Mouse (Mus musculus) induced T-regulatory cell, adult 2 months (primary cell): Measurements from ENCODE around the gene Tbc1d1.

Experiments
- DNase-seq: peaks from one replicate; pipeline ENCODE4 v3.0.0-alpha.2; 2012; ENCODE audit warnings: low read depth

Tbc1d1 gene

DNA sequence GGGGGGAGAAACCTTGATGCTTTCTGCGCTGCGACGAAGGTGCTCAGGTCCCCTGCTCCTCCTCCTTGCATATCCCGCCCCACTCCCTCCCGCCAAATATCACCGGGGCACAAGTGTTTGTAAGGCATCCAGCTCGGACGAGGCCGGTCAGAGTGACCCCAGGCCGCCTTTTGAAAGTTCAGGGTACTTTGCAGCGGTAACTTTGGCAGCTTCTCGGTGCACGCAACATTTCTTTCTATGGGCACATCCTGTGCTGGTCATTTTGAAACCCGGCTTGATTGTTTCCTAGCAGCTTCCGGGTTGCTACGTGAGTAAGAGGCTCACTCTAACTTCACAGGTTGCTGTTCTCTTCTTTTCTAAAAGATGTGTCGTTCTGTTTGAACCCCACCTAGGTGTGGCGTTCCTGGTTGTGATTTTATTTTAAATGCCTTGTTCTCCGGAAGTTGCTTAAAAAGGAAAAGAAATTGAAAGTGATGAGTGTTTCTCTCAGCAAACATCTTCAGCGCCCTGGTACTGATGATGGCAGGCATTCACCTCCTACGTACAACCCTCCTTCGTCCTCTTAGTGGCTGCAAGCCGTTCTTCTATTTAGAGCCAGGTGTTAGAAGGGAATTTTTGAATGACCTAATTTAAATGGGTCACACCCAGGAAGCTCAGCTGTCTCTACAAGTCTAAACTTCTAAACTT lies 4.7 kb downstream of the Tbc1d1 start:
- DNase-seq: peak; percentile 88

- peak; percentile 21 for DNase-seq
Observed at GRCm38 (mm10) chr5:64161917-64162316, 5.8 kb downstream of the Tbc1d1 start.

GRCm38 (mm10) chr5:64162582-64162981 lies 6.5 kb downstream of the Tbc1d1 start:
- DNase-seq: no peak

DNA sequence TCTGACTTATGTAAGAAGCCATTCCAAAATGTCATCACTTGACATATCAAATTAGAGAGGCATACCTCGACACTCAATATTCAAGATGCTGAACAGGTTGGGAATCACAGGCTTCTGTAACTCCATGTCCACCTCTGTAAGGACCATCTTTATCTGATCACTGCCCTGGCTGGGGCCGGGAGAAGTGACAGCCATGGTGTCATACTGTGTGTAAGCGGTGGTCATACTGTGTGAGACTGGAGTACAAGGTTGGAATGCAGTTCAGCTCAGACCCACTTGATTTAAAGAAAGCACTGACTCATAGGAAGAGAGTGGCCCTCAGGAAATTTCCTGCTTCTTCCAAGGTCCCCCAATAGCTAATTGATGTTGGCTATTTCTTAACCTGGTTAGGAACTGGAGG lies 8.3 kb downstream of the Tbc1d1 start:
- DNase-seq: no peak

DNA sequence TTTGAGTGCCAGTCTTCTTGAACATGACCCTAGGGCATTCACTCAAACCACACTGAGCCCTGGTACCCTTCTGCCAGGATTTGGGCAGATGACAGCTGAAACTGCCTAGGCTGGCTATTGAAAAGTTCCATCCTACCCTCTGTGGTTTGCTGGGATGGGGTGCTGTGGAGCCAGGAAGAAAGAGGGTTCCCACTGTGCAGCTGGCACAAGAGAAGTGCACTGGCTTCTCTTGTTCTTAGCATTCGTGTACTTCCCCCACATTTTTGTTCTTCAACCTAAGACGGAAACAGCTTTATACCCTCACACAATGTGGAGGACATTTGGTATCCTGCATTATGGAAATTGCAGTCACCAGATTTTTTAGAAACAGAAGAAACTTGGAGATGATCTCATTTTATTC lies 9.7 kb downstream of the Tbc1d1 start:
- DNase-seq: no peak

GRCm38 (mm10) chr5:64168990-64169540 lies 13.0 kb downstream of the Tbc1d1 start:
- no peak for DNase-seq

GRCm38 (mm10) chr5:64172884-64173283 lies 16.8 kb downstream of the Tbc1d1 start:
- DNase-seq: no peak

DNA sequence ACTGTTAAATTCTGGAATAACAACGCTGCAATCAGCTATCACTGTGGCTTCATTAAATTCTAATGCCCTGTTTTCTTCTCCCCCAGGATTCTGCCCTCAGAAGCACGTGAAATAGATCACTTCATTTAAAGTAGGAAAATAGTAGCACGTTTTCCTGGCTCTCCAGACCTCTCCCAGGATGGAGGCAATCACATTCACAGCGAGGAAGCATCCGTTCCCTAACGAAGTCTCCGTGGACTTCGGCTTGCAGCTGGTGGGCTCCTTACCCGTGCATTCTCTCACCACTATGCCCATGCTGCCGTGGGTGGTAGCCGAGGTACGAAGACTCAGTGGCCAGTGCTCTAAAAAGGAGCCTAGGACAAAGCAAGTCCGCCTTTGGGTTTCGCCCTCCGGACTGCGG lies 17.2 kb downstream of the Tbc1d1 start:
- no peak for DNase-seq

DNA sequence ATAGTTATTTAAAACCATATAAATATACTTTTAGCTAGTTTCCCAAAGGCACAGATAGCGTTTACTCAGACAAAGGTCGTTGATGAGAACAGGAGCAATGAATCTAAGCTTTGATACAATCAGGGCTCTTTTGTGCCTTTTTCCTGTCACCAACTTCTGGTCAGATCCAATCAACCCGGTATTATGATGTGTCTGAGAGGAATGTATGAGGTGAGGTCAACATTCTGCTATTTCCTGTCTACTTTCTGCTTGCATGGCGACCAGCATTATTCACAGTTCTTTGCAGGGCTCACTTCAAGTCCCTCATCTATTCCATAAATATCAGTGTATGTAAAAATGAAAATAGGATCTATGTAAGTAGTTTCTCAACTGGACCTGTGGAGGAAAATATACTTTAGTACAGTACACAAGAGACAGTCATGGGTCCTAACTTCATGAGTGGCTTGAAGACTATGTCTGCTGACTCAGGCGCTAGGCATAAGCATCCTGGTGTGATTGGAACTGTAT lies 18.4 kb downstream of the Tbc1d1 start:
- no peak for DNase-seq

- no peak for DNase-seq
Observed at GRCm38 (mm10) chr5:64180548-64180947, 24.4 kb downstream of the Tbc1d1 start.

DNA sequence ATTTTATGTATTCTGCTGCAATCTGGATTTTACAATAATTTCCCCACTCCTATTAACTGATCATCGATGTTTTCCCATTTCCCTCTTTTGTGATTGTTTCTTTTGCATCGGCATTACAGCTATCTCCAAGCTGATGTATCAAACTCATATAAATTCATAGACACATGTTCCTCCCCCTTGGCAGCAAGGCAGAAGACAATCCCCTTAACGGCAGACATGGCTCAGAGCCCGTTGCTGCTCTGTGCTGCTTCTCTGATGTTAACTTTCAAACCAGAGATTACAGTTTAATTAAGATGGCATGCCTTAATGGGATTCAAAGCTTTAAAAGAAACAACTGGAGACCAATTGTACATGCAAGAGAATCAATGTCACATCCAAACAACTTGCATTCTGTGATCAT lies 27.6 kb downstream of the Tbc1d1 start:
- DNase-seq: no peak

GRCm38 (mm10) chr5:64185257-64185656 lies 29.2 kb downstream of the Tbc1d1 start:
- no peak for DNase-seq

DNA sequence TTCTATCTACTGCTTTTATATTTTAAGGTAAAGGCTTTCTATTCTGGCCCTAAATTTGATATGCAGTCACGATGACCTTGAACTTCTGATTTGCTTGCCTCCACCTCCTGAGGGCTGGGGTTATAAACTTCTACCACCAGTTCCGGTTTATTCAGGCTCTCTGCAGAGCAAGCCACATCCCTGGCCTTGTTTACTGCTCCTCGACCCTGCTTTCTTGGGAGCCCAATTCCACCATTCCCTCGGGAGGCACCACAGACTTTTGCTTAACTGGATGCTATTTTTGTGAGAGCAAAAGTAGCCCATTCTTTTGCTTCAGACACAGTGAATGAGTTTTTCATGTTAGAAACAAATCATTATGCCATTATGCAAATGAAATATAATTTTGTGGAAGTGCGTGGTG lies 30.5 kb downstream of the Tbc1d1 start:
- no peak for DNase-seq

GRCm38 (mm10) chr5:64188083-64188648 lies 32.1 kb downstream of the Tbc1d1 start:
- DNase-seq: no peak

DNA sequence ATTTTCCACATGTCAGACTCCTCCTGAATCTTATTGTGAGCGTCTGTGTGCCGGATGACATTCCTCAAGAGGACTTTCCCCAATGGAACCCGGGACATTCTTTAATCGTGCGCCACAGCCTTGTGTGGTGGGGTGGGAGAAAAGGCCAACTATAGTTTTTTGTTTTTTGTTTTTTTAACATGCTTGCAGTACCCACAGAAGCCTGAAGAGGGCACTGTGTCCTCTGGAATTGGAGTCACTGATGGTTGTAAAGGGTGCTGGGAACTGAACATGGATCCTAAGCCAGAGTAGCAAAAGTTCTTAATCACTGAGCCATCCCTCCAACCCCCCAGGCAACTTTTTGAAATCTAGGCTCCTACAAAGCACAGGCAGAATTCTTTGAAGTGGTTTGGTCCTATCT lies 34.8 kb downstream of the Tbc1d1 start:
- DNase-seq: peak; percentile 11

- DNase-seq: no peak
Observed at GRCm38 (mm10) chr5:64193353-64193752, 37.2 kb downstream of the Tbc1d1 start.

DNA sequence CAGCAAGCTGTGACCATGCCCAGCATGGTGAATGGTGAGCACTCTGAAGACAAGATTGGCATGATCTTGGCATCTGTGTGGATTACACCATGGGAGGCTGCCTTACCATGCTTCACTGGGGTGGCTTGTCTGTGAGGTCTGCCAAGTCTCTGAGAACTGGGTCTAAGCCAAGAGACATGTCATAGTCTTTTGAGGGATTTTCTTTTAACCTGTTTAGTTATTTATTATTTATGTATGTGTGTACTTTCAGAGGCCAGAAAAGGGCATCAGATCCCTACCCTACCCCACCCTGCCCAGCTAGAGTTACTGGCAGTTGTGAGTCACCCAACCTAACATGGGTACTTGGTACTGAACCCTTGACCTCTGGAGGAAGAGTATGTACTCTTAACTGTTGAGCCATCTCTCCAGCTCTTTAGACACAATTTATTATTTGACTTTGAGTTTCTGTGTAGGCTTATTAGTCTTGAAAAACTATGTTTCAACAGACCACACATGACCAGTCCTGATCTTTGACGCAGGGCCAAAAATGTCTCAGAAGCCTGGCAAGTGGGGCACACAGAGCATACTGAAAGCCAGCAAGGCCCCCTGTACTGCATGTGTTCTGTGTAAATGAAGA lies 40.3 kb downstream of the Tbc1d1 start:
- no peak for DNase-seq

GRCm38 (mm10) chr5:64196866-64197321 lies 40.8 kb downstream of the Tbc1d1 start:
- no peak for DNase-seq

GRCm38 (mm10) chr5:64198624-64199023 lies 42.5 kb downstream of the Tbc1d1 start:
- DNase-seq: no peak

DNA sequence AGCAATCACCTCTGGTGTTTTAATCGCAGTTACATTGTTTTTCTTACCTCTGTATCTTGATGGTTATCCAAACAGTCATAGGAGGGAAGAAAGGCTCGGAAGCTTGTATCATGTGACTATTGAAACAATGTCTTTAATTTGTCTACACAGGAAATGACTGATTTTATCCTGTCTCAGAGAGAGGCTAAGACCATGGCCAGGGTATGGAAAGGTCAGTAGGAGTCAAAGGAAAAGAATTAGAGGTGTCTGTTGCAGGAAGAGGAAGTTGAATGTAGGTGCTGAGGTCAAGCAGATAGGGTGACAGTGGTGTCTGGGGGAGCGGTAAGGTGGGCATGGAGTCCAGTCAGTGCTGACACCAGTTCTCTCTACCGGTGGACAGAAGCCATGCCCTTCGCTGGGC lies 45.0 kb downstream of the Tbc1d1 start:
- DNase-seq: no peak

DNA sequence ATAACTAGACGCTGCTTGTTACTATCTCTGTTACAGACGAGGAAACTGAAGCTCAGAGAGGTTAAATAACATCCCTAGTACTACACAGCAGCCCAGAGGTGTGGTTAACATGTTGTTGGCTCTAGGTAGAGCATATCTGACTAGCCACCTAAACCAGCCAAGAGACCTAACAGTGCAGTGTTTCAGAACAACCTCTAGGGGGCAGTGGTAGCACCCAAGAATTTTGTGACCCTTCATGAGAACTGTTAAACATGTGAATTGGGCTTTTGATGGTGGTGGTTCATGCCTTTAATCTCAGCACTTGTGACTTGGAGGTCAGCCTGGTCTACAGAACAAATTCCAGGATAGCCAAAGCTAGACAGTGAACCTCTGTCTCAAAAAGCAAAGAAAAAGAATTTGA lies 46.2 kb downstream of the Tbc1d1 start:
- DNase-seq: peak; percentile 74

DNA sequence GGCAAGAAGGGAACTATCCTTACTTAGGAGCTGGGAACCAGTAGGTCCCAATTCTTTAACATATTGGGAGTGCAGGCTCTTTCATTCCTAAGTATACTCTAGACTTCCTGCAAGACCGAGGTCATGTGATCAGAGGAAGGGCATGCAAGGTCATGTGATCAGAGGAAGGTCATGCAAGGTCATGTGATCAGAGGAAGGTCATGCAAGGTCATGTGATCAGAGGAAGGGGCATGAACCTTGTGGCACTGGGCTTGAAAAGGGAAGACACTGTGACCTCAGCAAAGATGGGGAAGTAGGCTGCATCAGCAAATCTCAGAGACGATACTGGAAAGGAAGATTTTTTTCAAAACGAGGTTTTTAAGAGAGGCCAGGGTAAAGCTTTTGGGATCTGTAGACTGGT lies 49.5 kb downstream of the Tbc1d1 start:
- no peak for DNase-seq

DNA sequence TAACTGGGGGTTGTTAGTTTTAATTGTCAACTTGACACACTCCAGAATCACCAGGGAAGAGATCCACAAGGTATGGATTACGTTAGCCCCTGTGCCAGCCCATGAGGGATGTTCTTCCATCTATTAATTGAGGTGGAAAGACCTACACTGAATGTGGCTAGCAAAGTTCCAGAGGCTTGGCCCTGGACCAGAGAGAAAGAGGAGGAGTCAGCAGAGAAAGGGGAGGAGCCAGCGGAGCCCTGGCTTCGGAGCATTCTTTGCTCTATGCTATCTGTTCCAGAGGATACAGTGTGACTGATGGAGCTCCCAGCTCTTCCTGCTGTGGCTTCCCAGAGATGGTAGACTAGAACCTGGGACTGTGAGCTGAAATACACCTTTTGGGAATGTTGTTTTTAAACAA lies 50.3 kb downstream of the Tbc1d1 start:
- no peak for DNase-seq
